Mouse (Mus musculus) forebrain, embryonic 10.5 days (tissue): ENCODE results near the gene Pds5a. TPM values are rescaled to one million over a fixed set of nuclear protein-coding genes. Genes with fewer than 3 reads are reported as not detected.

ENCODE experiments used
- DNase-seq: peaks from one replicate; pipeline ENCODE4 v3.0.0-alpha.2; 2017; ENCODE audit warnings: low spot score; ENCODE audit errors: extremely low spot score
- H3K27ac ChIP-seq: fragments of 300-500 bp; sonication (generic); 2 replicates; pipeline ENCODE4 v1.5.1; 2016; ENCODE audit warnings: mild to moderate bottlenecking
- H3K27me3 ChIP-seq: fragments of 300-500 bp; sonication (generic); 2 replicates; pipeline ENCODE4 v1.6.1; 2016; ENCODE audit warnings: mild to moderate bottlenecking; ENCODE audit not compliant: poor library complexity, severe bottlenecking
- H3K36me3 ChIP-seq: fragments of 300-500 bp; sonication (generic); replicated peaks from 2 replicates; pipeline ENCODE4 v1.6.1; 2016; ENCODE audit warnings: mild to moderate bottlenecking, moderate library complexity
- H3K4me1 ChIP-seq: fragments of 300-500 bp; sonication (generic); 2 replicates; pipeline ENCODE4 v1.6.1; 2016
- H3K4me3 ChIP-seq: fragments of 300-500 bp; sonication (generic); 2 replicates; pipeline ENCODE4 v1.5.1; 2016; ENCODE audit warnings: mild to moderate bottlenecking, moderate library complexity
- H3K9me3 ChIP-seq: fragments of 300-500 bp; sonication (generic); 2 replicates; pipeline ENCODE4 v1.6.1; 2016; ENCODE audit warnings: mild to moderate bottlenecking, moderate library complexity
- WGBS: fragments of 180-500 bp; shearing (Covaris S2); methylation state at CpG from one replicate; pipeline ENCODE4 v1.1.7; 2016; 5-methylcytosine and 5-hydroxymethylcytosine counted together
- polyA plus RNA-seq: library from polyadenylated mRNA; unstranded; fragments of >200 nt; fragmentation: Nextera tagmentation; extraction: Ambion mirVana; gene quantifications from 2 replicates; pipeline ENCODE4 v1.2.1, GENCODE M21; 2016

Gene Pds5a
- polyA plus RNA-seq, 1 experiment from 2014 or later, result 108 TPM

- DNase-seq, result no peak
- H3K4me1 ChIP-seq, result no peaks in the 10 kb centered on the region
- WGBS, result 90% methylated on average over 2 of the region's 2 CpGs
- H3K9me3 ChIP-seq, result no peaks in the 10 kb centered on the region
- H3K27me3 ChIP-seq, result no peaks in the 10 kb centered on the region
- no peak overlapping the region for H3K27ac ChIP-seq
- H3K36me3 ChIP-seq, result peaks cover 86% of the 10 kb centered on the region
- H3K4me3 ChIP-seq, result no peak overlapping the region
Measured at GRCm38 (mm10) chr5:65592421-65592820, 105.7 kb downstream of the Pds5a start.

- Histone ChIP-seq H3K4me3 (no peak overlapping the region), H3K27me3 (no peaks in the 10 kb centered on the region), H3K27ac (no peak overlapping the region), H3K9me3 (no peaks in the 10 kb centered on the region), H3K36me3 (peaks cover 85% of the 10 kb centered on the region), H3K4me1 (no peaks in the 10 kb centered on the region)
- 93% methylated on average over 1 of the region's 1 CpGs for WGBS
- no peak for DNase-seq
Measured at GRCm38 (mm10) chr5:65590199-65590598, 107.9 kb downstream of the Pds5a start.

GRCm38 (mm10) chr5:65586291-65586690 is 111.8 kb downstream of the Pds5a start:
- Histone ChIP-seq H3K4me1 (no peaks in the 10 kb centered on the region), H3K27ac (no peak overlapping the region), H3K4me3 (no peak overlapping the region), H3K36me3 (peaks cover 80% of the 10 kb centered on the region), H3K9me3 (no peaks in the 10 kb centered on the region), H3K27me3 (no peaks in the 10 kb centered on the region)
- DNase-seq, result peak; percentile 10
- 93% methylated on average over 5 of the region's 5 CpGs for WGBS

- no peaks in the 10 kb centered on the region for H3K9me3 ChIP-seq
- H3K27me3 ChIP-seq, result no peaks in the 10 kb centered on the region
- 92% methylated on average over 3 of the region's 3 CpGs for WGBS
- H3K27ac ChIP-seq, result no peak overlapping the region
- no peak overlapping the region for H3K4me3 ChIP-seq
- H3K36me3 ChIP-seq, result peaks cover 51% of the 10 kb centered on the region
- H3K4me1 ChIP-seq, result no peaks in the 10 kb centered on the region
- no peak for DNase-seq
Measured at GRCm38 (mm10) chr5:65578545-65578944, 119.5 kb downstream of the Pds5a start.

- peaks cover 52% of the 10 kb centered on the region for H3K36me3 ChIP-seq
- WGBS, result 89% methylated on average over 2 of the region's 2 CpGs
Measured at GRCm38 (mm10) chr5:65575896-65576295, 122.2 kb downstream of the Pds5a start.

GRCm38 (mm10) chr5:65574876-65575275 is 123.2 kb downstream of the Pds5a start:
- Histone ChIP-seq H3K4me3 (no peak overlapping the region), H3K4me1 (no peaks in the 10 kb centered on the region), H3K27me3 (no peaks in the 10 kb centered on the region), H3K27ac (no peak overlapping the region), H3K36me3 (peaks cover 52% of the 10 kb centered on the region), H3K9me3 (no peaks in the 10 kb centered on the region)
- 87% methylated on average over 2 of the region's 2 CpGs for WGBS
- DNase-seq, result no peak

More at GRCm38 (mm10) chr5:65575896-65576295, 122.2 kb downstream of the Pds5a start:
- no peak overlapping the region for H3K4me3 ChIP-seq
- DNase-seq, result no peak
- no peak overlapping the region for H3K27ac ChIP-seq
- H3K4me1 ChIP-seq, result no peaks in the 10 kb centered on the region
- no peaks in the 10 kb centered on the region for H3K27me3 ChIP-seq
- H3K9me3 ChIP-seq, result no peaks in the 10 kb centered on the region

- Histone ChIP-seq H3K27ac (no peak overlapping the region), H3K4me1 (peaks cover 13% of the 10 kb centered on the region), H3K27me3 (no peaks in the 10 kb centered on the region), H3K36me3 (peaks cover 44% of the 10 kb centered on the region), H3K9me3 (no peaks in the 10 kb centered on the region), H3K4me3 (no peak overlapping the region)
- WGBS, result 88% methylated on average over 2 of the region's 2 CpGs
- DNase-seq, result no peak
Measured at GRCm38 (mm10) chr5:65565486-65565885, 132.6 kb downstream of the Pds5a start.

GRCm38 (mm10) chr5:65561125-65561893 is 136.8 kb downstream of the Pds5a start:
- H3K36me3 ChIP-seq, result peaks cover 19% of the 10 kb centered on the region
- no peaks in the 10 kb centered on the region for H3K27me3 ChIP-seq
- H3K9me3 ChIP-seq, result no peaks in the 10 kb centered on the region
- 34% methylated on average over 20 of the region's 20 CpGs for WGBS
- H3K4me3 ChIP-seq, result no peak overlapping the region
- DNase-seq, result no peak
- H3K27ac ChIP-seq, result no peak overlapping the region; the same call in 1 of the 2 replicates
- peaks cover 14% of the 10 kb centered on the region for H3K4me1 ChIP-seq

GRCm38 (mm10) chr5:65557109-65557508 is 141.0 kb downstream of the Pds5a start:
- no peaks in the 10 kb centered on the region for H3K27me3 ChIP-seq
- H3K36me3 ChIP-seq, result peaks cover 53% of the 10 kb centered on the region
- no peaks in the 10 kb centered on the region; the same call in 1 of the 2 replicates for H3K9me3 ChIP-seq
- DNase-seq, result no peak
- H3K27ac ChIP-seq, result no peak overlapping the region
- H3K4me1 ChIP-seq, result peaks cover 14% of the 10 kb centered on the region
- H3K4me3 ChIP-seq, result no peak overlapping the region

Other genes starting within 250 kb of the Pds5a start
- not detected in 2 replicates for gene Gm43552, start 205.4 kb downstream of the Pds5a start, polyA plus RNA-seq
- gene Smim14, start 161.1 kb downstream of the Pds5a start, polyA plus RNA-seq, result 50.2 and 50.8 TPM in 2 replicates
- 200 and 207 TPM in 2 replicates for gene Ube2k, start 161.0 kb downstream of the Pds5a start, polyA plus RNA-seq
- gene N4bp2, start 65.2 kb upstream of the Pds5a start, polyA plus RNA-seq, result 34.7 and 36.4 TPM in 2 replicates
- 0.12 and 0.26 TPM in 2 replicates for gene Rhoh, start 162.9 kb upstream of the Pds5a start, polyA plus RNA-seq
- 0.14 TPM in 1 of 2 replicates, not detected in the other for gene Chrna9, start 236.6 kb upstream of the Pds5a start, polyA plus RNA-seq